Mouse (Mus musculus) gastrocnemius, postnatal 25 days (tissue): ENCODE data around the gene Aoc2. TPM values are rescaled to one million over a fixed set of nuclear protein-coding genes. Genes with fewer than 3 reads are reported as not detected.

Experiments used
- DNase-seq: peaks from one replicate; pipeline ENCODE4 v3.0.0; 2022
- long read RNA-seq, 2 experiments: library from polyadenylated mRNA; stranded (forward); transcript quantifications; one replicate each; pipeline ENCODE4 v2.0.0; 2021
- total RNA-seq, 2 experiments: library from RNA; stranded (reverse); gene quantifications; 1 replicate in 1 of 2; 2 replicates in 1 of 2; pipeline ENCODE4 v1.2.3; 2021

Gene Aoc2
- 1 to 10 TPM; 1.3 to 1.6 TPM for total RNA-seq
- long read RNA-seq, experiment 1, partial matches to known transcripts = 1 of 1 reads
- long read RNA-seq, experiment 1, other reads (novel, unspliced or antisense) = 0 of 1 reads
- long read RNA-seq, experiment 2 = 0 reads

DNA sequence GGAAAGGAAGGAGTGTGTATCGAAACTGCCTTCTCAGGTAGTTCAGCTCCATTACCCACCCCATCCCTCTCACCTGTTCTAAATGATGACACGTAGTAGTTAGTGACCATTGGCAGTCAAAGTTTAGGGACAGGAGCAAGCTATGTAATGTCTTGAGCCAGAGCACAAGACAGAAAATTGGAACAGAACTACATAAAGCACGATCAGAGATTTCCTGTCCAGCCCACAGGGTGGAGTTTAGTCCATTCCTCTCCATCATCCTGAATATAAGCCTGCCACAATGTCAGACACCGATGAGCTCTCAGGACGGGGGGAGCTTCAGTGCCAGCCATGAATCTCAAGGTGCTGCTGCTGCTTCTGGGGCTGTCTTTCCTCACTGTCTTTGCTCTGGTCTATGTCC, at the start of gene Aoc2:
TSS of gene Aoc2 (plus strand) at position 301 of the 400 bp plus-strand sequence.
- DNase-seq = no peak

DNA sequence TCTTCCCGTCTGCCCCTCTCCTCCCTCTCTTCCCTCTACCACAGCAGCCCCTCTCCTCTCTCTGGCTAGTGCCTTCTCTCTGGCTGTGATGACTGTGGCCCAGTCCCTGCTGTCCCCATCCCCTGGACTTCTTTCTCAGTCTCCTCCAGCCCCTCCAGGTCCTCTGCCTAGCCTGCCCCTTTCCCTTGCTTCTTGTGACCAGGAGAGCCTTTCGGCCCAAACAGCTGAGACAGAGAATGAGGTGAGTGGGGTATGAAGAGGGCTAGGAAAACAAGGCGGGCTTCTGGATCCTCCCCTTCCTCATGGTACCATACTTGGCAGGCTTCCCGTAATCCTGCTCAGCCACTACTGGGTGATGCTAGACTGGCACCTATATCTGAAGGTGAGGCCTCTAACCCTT, 49.6 kb upstream of the Aoc2 start:
- no peak for DNase-seq

DNA sequence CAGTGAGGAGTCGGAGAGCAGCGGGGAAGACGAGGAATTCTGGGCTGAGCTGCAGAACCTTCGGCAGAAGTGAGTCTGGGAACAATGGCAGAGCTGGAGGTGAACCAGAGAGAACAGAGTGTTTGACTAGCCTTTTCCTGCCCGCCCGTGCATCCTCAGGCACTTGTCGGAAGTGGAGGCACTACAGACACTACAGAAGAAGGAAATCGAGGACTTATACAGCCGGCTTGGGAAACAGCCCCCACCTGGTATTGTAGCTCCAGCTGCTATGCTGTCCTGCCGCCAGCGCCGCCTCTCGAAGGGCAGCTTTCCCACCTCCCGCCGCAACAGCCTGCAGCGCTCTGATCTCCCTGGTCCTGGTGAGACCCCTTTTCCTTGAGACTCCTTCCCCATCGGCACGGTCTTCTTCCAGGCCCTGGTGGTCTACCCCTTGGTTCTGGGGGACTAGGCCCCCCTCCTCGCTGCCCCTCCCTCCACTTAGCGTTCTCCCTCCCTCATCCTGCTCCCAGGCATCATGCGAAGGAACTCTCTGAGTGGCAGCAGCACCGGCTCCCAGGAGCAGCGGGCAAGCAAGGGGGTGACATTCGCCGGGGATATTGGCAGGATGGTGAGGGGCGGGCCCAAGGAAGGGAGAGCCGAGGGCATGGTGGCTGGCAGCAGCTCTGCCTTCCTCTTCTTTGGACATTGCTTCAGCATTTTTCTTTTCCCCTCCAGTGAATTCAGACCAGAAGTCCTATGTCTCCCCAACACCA, 48.4 kb upstream of the Aoc2 start:
- DNase-seq = no peak

DNA sequence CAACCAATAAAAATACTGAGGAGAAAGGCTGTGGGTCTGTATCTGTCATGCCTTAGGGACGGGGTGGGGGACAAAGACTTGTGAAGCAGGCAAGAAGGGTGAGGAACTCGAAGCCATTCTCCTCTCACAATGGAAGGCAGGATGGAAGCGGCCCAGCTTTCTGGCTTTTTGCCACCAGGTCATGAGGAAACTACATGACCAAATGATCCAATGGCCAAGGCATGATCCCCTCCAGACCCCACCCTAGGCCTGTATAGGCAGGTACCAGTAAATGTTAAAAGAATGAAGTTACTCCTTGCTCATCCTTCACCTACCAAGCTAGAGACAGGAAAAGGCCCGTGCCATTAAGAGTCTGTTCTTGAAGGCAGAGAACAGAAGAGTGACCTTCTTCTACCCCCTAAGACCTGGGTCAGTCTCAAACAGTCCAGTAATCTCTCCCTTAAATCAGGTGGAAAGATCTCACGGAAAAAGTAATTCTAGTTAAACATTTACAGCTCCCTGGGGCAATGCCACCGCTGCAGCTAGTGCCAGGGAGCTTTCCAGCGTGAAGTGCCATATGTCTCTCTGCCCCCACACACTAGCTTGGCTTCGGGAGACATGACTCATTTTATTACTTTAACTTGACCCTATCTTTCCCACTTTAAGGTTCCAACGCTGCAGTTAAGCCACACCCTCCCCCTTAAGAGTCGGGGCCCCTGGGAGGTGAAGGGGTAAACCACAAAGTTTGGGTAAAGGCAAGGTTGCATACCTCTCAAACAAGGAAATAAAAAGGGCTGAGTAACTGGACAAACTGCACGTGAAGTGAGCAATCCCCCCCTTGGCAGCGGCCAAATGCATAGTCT, 47.3 kb upstream of the Aoc2 start:
- no peak for DNase-seq

DNA sequence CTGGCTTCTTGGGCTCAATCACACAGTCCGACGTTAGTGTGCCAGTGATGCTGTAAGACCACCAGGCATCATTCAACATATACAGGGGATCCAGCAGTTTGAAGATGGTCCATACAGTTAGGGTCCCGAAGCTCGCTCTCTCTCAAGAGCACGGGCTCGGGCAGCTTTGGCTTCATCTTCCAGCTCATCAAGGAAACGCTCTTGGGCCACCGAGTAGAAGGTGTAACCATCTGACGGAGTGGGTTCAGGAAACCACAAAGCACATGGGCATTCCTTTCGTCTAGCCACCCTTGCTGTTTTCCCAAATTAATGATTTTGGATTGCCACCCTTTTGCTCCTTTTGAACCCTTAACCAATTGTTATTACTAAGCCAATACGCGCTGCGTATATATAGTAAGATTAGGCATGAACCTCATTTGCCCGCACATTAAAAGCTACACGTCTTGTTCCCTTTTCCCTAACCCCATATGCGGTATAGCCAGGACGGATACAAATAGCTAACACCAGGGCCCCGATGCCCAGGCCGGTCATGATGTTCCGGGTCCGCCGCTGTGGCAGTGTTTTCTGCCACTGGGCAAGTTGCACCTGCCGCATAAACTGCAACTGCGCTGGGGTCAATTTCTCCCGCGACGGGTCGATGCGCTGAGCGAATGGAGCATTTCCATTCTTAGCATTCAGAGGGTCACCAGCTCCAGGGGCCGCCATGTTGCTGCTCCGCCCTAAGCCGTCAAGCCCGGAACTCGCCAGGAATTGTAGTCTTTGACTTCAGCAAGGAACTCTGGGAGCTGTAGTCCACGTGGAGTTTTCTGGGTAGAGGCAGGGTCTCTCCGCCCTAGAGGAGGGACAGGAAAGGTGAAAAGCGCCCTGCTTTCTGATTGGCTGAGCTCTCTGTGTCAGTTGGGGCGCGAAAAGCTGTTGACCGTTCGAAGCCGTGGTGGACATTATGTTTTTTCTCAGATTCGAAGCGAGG, 46.4 kb upstream of the Aoc2 start, which contains the start of the genes Cntd1 and Coa3:
TSS of gene Cntd1 (plus strand) at position 790 of the 970 bp plus-strand sequence.
TSS of gene Coa3 (minus strand) at position 892 of the 970 bp plus-strand sequence.
- peak; percentile 81 for DNase-seq

DNA sequence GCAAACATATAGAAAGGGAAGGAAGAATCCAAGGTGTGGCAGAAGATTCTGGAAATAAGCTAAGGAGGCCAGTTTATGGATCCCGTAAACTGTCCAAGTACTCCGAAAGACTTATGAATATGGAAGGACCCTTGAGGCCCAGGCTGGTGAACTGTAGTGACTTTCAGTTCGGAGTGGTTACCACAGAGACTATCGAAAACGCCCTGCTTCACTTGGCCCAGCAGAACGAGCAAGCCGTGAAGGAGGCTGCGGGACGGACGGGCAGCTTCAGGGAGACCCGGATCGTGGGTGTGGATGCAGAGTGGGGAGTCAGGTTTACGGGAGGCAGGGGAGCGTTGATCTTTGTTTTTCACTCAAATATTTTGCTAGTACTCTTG, 45.7 kb upstream of the Aoc2 start:
- DNase-seq = no peak

DNA sequence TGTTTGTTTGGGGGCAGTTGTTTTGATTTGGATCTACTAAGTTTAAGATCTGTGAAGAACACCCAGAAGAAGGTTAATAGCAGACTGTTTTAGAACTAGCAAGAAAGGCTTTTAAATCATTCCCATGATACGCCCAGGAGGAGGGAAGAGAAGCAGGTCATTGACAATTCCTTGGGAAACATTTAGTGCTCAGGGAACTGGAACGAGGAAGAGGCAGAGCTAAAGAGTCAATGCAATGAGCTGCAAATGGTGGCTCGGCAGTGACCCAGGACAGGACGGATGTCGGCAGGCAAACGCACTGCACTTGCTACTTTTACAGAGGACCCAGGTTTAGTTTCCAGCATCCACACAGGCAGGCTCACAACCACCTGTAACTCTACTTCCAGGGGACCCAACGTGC, 44.0 kb upstream of the Aoc2 start:
- no peak for DNase-seq

DNA sequence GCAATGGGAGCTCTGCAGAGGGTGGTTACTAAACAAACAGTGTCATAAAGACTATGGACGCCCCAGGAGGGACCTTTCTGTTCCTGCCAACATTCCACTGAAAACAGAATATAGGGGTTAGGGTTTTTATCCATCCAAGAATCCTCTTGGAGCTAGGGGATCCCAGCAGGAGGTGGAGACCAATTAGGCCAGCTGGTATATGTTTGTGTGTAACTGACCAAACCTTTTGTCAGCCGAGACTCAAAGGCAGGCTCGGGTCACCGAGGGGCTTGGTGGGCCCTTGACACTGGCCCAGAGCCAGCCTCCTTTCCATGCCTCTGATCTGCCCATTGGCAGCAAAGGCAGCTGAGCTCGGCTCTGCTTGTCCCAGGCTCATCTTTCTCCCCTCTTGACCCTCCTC, 42.0 kb upstream of the Aoc2 start:
- no peak for DNase-seq

DNA sequence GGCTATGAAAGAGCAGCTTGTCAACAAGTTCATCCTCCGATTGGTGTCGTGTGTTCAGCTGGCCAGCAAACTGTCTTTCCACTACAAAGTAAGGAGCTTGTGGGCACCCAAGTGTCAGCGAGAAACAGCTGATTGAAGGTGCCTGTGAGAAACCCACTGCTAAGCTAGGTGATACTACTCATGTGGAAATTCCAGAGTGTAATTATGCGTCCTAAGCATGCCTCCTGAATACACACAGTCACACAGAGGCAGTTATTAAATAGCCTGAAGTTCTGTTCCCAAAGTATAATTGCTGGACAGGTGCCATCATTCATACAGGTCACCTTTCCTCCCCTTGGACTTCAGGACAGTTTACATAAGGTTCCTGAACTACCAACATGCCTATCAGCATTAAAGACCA, 41.1 kb upstream of the Aoc2 start:
- DNase-seq = no peak

DNA sequence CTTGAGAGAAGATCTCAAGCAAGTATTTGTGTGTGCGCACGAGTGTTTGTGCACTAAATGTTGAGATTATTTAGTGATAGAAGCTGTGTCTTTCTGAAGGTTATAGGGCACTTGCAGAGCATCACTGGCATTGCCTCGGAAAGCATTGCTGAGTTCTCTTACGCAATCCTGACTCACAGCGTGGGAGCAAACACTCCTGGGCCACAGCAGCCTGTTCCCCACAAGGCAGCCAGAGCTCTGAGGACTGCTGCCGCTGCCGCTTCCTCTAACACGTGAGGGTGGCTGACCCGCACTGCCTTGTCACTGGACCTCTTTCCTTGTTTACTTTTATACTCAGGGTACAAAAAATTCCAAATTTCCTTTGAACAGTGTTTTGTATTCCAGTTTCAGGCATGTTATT, 37.6 kb upstream of the Aoc2 start:
- DNase-seq = no peak

DNA sequence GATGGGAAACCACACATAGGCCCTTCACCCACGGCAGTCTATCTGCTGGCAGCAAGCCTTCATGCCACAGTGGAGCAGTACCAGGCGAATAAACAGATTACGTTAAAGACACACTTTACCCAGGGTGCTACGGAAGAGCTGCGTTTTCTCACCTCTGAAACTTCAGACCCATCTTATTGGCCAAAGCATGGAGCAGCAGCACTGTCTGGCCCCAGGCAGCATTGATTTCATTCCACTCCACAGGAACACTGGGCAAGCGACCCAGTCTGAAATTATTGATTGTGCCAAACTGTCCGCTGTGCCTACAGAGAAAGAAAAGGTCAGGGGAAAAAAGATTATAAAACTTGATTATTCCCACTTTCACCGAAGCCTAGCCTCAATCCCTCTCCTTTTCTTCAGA, 33.6 kb upstream of the Aoc2 start:
- no peak for DNase-seq

DNA sequence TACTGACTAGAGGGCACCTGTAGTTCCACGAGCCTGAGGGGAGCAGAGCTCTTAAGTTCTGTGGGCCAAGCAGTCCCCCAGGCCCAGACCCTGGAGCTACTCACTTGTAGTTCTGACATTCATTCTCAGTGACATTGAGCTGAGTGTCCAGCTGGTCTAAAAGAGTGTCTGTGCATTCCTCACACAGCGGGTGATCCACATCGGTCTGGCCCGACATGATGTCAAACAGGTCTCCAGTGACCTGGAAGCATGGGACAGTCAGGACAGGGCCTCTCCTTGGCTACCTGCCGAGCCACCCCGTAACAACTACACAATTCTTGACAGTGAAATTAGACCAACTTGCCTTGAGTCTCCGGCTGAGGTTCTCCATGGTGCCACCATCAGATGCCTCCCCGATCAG, 29.7 kb upstream of the Aoc2 start:
- no peak for DNase-seq

DNA sequence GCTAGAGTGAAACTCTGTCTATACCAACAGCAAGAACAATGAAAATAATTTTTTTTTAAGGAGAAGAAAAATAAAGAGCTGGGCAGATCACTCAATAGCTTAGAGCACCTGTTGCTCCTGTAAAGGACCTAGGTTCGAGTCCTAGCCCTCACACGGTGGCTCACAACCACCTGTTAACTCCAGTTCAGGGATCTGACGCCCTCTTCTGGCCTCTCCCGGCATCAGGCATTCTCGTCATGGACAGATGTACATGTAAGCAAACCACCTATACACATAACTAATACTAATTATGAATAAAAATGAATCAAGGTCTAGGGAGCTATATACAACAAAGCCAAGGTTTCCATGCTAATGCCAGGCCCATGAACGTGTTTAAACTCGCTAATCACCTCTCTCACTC, 24.0 kb upstream of the Aoc2 start:
- DNase-seq = no peak

DNA sequence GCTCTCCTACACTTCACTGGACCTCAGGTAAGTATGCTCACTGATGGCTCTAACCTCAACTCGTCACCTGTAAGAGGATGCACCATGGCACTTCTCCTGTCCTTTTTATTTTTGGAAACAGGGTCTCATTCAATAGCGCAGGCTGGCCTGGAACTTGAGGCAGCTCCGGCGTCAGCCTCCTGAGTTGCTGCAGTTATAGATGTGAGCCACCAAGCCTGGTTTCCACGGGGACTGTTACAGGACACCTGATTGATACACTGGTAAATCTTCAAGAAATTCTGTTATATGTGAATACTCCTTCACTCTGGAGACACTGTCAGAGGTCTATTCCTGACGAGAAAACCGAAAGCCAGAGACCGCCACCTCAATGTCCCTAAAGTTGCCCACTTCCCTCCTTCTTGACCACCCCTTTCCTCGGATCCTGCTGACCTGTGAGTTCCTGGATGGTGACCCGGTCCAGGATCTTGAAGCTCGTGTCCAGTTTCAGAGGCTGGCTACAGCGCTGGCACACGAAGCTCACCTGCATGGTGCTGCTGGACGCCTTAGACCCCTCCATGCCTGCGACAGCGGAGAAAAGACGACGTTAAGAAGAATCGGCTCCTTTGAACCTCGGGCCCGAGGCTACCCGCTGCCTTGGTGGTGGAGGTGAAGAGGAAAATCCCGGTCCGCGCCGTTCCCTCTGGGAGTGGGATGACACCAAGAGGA, 23.4 kb upstream of the Aoc2 start:
- DNase-seq = no peak

DNA sequence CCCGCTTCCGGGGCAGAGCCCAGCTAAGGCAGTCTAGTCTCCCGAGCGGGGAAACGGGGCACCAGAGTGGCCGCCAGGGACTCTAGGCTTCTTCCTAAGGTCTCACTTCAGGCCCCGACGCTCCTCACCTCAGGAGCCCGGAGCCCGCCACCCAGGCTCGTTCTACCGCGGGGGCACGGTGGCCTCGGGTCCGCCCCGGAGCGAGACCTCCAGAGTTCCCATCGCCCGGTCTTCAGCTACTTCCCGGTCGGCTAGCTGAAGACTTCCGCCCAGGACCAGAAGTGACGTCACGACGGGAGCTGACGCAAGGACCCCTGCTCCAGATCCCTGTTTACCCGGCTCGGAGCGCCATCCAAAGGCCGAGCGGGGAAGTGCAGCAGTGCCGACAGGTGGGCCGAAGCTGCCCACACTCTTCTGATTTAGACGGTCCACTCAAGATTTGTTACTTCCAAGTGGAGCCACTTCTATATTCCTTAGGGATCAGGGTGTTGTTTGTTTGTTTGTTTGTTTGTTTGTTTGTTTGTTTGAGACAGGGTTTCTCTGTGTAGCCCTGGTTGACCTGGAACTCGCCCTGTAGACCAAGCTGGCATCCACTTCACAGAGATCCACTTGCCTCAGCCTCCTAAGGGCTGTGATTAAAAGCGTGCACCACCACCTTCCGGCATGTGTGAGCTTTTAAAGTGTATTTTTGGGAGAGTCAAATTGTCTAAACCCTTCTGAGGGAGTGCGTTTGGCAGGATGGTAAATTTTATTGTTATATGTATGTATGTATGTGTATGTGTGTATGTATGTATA, 22.7 kb upstream of the Aoc2 start, which contains the start of gene Becn1:
TSS of gene Becn1 (minus strand) at position 283 of the 795 bp plus-strand sequence.
- peak; percentile 88 for DNase-seq

DNA sequence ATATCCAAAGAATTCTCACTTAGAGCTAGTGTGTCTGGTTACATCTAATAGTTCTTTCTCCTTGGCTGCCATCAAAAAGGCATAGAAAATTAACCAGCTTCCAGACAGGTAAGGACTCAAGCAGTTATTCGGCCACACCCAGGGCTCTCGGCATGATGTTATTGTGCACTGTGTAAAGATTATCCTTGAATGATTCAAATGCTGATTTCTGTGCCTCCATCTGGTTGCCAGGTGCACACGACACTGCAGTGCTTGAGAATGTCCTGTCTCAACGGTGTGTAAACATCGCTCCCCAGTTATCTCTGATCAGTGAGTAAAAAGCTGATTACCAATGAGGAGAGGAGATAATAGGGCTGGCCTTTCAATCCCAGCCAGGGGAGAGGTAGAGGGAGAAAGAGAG, 17.1 kb upstream of the Aoc2 start:
- DNase-seq = no peak

DNA sequence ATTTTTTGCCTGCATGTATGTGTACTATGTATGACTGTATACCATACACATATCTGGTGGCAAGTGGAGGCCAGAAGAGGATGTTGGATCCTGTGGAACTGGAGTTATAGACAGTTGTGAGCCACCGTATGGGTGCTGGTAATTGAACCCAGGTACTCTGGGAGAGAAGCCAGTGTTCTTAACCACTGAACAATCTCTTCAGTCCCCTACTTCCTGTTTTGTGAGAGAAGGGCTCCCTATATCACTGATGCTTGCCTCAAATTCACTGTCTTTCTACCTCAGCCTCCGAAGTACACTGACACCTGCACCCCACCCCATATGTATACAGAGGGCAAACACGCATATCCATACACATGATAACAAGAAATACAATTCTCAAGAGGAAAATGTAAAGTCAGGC, 13.8 kb upstream of the Aoc2 start:
- DNase-seq = no peak

DNA sequence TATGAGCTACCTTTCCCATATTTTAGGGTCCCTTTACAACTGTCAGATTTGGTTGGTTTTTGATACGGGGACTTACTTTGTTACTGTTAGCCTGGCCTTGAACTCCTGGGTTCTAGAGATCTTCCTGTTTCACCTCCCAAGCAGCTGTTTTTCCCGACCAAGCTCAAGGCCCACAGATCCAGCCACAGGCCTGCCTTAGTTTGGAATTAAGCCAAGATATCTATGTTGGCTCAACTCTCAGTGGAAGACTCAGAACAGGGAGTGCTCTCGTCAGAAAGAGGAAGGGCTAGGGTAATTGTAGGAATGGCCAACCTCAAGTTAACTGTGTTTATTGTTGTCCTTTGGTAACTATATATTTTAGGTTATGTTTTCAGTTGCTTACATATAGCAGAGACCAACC, 12.7 kb upstream of the Aoc2 start:
- DNase-seq = no peak

DNA sequence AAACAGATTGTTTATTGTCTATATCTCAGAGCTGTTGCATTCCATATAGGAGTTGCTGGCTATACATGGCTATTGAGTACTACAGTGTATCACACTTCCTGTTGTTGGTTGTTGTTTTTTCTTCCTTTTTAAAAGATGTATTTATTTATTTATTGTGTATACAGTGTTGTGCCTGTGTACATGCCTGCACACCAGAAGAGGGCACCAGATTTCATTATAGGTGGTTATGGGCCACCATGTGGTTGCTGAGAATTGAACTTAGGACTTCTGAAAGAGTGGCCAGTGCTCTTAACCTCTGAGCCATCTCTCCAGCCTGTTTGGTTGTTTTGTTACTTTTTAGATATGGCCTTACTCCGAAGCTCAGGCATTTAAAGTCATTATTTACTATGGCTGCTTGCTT, 10.3 kb upstream of the Aoc2 start:
- DNase-seq = no peak

DNA sequence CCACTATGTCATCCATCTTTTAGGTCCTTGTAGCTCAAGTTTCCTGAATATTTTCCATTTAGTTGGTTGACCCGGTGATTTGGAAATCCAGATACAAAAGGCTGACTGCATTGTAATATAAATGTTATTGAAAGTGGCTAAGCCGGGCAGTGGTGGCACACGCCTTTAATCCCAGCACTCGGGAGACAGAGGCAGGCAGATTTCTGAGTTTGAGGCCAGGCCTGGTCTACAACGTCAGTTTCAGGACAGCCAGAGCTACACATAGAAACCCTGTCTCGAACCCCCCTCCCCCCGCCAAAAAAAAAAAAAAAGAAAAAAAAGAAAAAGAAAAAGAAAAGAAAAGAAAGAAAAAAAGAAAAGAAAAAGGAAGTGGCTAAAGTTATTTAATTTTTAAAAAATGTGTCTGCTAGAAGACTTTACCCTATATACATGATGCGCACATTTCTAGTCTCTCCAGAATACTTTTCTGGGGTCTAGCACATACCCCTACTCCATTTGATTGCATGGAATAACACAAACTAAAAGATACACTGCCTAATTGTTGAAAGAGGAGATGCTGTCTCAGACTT, 9.7 kb upstream of the Aoc2 start:
- no peak for DNase-seq
